Mouse (Mus musculus): ENCODE measurements at regions not wholly inside any gene's neighbourhood (a gene's known extent, or its start where the extent isn't known, plus 50 kb on each side); places are given as distances from the start of the nearest gene placed in this dataset.

DNA sequence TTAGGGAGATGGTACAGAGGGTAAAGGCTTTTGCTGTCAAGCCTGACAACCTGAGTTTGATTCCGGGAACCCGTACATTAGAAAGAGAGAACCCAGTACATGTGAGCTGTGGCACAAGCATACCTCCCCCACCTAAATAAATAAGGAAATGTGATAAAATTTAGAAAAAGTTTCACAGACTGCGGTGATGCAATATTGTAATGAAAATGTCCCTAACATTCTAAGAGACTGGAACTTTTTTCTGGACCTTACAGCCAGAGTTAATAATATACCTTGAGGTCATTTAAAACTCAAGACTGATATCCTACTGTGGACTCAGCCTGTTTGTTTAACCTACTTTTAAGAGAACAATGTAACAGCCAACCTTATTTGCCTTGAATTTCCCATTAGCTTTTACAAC, 163.1 kb upstream of the Bcor start:
- no peak for TF ChIP-seq CTCF (IDR thresholded peaks at IDR 0.05; ENCODE audit: low read depth, low read length)
- no peak for TF ChIP-seq GATA1 (IDR thresholded peaks at IDR 0.05; ENCODE audit: borderline replicate concordance, low read length)
- TF ChIP-seq TAL1 (conservative IDR thresholded peaks at IDR 0.05; ENCODE audit: low read depth, low read length), result no peak

All from G1E (cell line).